Mouse (Mus musculus) E14TG2a.4 (cell line): ENCODE data around the gene Tmem222.

Experiments
- CTCF ChIP-seq: conservative IDR thresholded peaks from 2 replicates; pipeline ENCODE4 v1.5.1; 2014; ENCODE audit warnings: low read length
- NANOG ChIP-seq: IDR thresholded peaks from 2 replicates; pipeline ENCODE4 v1.6.1; 2014; ENCODE audit warnings: borderline replicate concordance, low read length, mixed read lengths
- POU5F1 ChIP-seq: IDR thresholded peaks from 2 replicates; pipeline ENCODE4 v1.6.1; 2014; ENCODE audit warnings: low read length, borderline replicate concordance

- TF ChIP-seq CTCF: peak; percentile 98
- no peak for TF ChIP-seq NANOG
- no peak for TF ChIP-seq POU5F1
Measured at GRCm38 (mm10) chr4:133217641-133218040, 60.0 kb downstream of the Tmem222 start.
